Mouse (Mus musculus) C2C12 (cell line): Measurements from ENCODE around the gene Rnf166. TPM values are rescaled to one million over a fixed set of nuclear protein-coding genes. Genes with fewer than 3 reads are reported as not detected.

ENCODE experiments used
- H3K27me3 ChIP-seq: one replicate; pipeline ENCODE4 v1.6.1; 2011; ENCODE audit not compliant: control insufficient read depth, insufficient read depth, insufficient read length
- H3K36me3 ChIP-seq: one replicate; pipeline ENCODE4 v1.6.1; 2011; ENCODE audit not compliant: control insufficient read depth, insufficient read depth
- H3K4me3 ChIP-seq: one replicate; pipeline ENCODE4 v1.5.1; 2011; ENCODE audit warnings: mild to moderate bottlenecking, control low read depth; ENCODE audit not compliant: poor library complexity, insufficient read depth, severe bottlenecking
- H3K79me2 ChIP-seq: one replicate; pipeline ENCODE4 v1.6.1; 2011; ENCODE audit not compliant: control insufficient read depth, insufficient read depth
- H3K79me3 ChIP-seq: one replicate; pipeline ENCODE4 v1.6.1; 2011; ENCODE audit warnings: low read depth, control low read depth
- H3ac ChIP-seq: one replicate; pipeline ENCODE3; 2011; ENCODE audit warnings: low read depth; ENCODE audit not compliant: control insufficient read depth, insufficient read length
- CEBPB ChIP-seq: IDR thresholded peaks from one replicate; pipeline ENCODE4 v1.6.1; 2011; ENCODE audit warnings: low read depth, mild to moderate bottlenecking, control low read depth, moderate library complexity
- CTCF ChIP-seq: IDR thresholded peaks from one replicate; pipeline ENCODE4 v1.5.1; 2011; ENCODE audit not compliant: control insufficient read depth, insufficient read depth, insufficient read length
- FOSL1 ChIP-seq: IDR thresholded peaks from one replicate; pipeline ENCODE4 v1.8.0; 2011; ENCODE audit warnings: mild to moderate bottlenecking, low read length; ENCODE audit not compliant: poor library complexity, insufficient read depth, severe bottlenecking
- MAX ChIP-seq: IDR thresholded peaks from one replicate; pipeline ENCODE4 v1.6.1; 2011; ENCODE audit warnings: mild to moderate bottlenecking, control low read depth
- MYOD1 ChIP-seq: IDR thresholded peaks from one replicate; pipeline ENCODE4 v1.6.1; 2011; ENCODE audit warnings: low read depth; ENCODE audit not compliant: control insufficient read depth, insufficient read length
- MYOG ChIP-seq: IDR thresholded peaks from one replicate; pipeline ENCODE4 v1.6.1; 2011; ENCODE audit not compliant: control insufficient read depth, insufficient read length; ENCODE audit errors: extremely low read depth
- USF1 ChIP-seq: IDR thresholded peaks from one replicate; pipeline ENCODE4 v1.6.1; 2011; ENCODE audit warnings: low read depth, mild to moderate bottlenecking, control low read depth, moderate library complexity
- polyA plus RNA-seq: library from polyadenylated mRNA; unstranded; fragments of >200 nt; fragmentation: generic; extraction: Trizol; gene quantifications from one replicate; pipeline ENCODE4 v1.2.1, GENCODE M21; 2012; ENCODE audit warnings: missing spikeins

The Rnf166 gene
- polyA plus RNA-seq, 1 experiment, result 22.7 TPM

GRCm38 (mm10) chr8:122444058-122444748 lies 31.7 kb downstream of the Rnf166 start:
- H3ac ChIP-seq, result peak overlapping the region; percentile 44
- H3K79me2 ChIP-seq, result no peaks in the 10 kb centered on the region
- TF ChIP-seq FOSL1 (no peak), CTCF (no peak), MYOD1 (no peak), CEBPB (no peak), MYOG (no peak), USF1 (no peak), MAX (no peak)
- H3K4me3 ChIP-seq, result peak overlapping the region; percentile 32
- H3K79me3 ChIP-seq, result no peaks in the 10 kb centered on the region
- no peaks in the 10 kb centered on the region for H3K36me3 ChIP-seq
- peaks cover 7% of the 10 kb centered on the region for H3K27me3 ChIP-seq

- Histone ChIP-seq H3K79me2 (no peaks in the 10 kb centered on the region), H3ac (peak within 1 kb of the TSS; percentile 80), H3K27me3 (no peaks in the 10 kb centered on the region), H3K36me3 (no peaks in the 10 kb centered on the region), H3K4me3 (peak within 1 kb of the TSS; percentile 56), H3K79me3 (no peaks in the 10 kb centered on the region)
- TF ChIP-seq MYOD1 (no peak), MYOG (no peak), USF1 (peak; percentile 18), FOSL1 (no peak), CEBPB (no peak), CTCF (no peak), MAX (peak; percentile 59)
Observed at GRCm38 (mm10) chr8:122443262-122444006, 32.4 kb downstream of the Rnf166 start, which contains the start of gene Mvd. Gene Mvd (minus strand): TSS chr8:122443422.

DNA sequence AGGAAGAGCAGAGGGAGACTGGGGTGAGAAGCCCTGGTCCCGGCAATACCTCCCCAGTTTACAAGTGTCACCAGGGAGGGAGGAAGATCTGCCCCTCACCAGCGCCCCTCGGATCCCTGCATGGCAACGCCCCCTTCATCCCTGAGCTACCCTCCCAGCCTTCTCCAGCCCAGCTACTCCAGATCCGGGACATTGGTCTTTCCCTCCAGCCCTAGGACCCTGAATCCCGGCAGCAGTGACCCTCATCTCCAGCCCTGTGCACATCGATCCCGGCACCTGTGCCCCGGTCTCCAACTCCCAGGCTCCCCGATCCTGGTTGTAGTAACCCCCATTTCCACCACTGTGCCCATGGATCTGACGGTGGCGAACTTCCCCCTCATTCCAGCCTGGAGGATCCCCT lies 33.1 kb downstream of the Rnf166 start:
- Histone ChIP-seq H3K27me3 (no peaks in the 10 kb centered on the region), H3ac (peak overlapping the region; percentile 76), H3K79me3 (no peaks in the 10 kb centered on the region), H3K4me3 (peak overlapping the region; percentile 56), H3K36me3 (no peaks in the 10 kb centered on the region), H3K79me2 (no peaks in the 10 kb centered on the region)
- TF ChIP-seq MYOG (no peak), FOSL1 (no peak), CEBPB (no peak)

DNA sequence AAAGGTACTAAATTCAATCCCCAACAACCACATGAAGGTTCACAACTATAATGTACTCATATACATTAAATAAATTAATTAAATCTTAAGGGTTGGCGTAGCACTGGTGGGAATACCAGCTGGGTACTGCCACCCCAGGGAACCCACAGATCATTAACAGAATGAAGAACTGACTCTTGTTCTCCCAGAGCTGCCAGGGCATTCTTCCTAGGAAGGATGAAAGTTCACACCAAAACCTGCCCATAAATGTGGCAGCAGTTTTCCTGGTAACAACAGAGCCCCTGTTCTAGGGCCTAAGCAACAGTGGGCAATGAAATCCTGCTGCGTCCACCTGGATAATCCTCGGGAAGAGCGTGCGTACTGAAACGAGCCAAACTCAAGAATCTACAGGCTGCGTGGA lies 33.5 kb downstream of the Rnf166 start:
- H3K79me2 ChIP-seq, result no peaks in the 10 kb centered on the region
- no peak for TF ChIP-seq MYOD1
- no peak for TF ChIP-seq CTCF
- TF ChIP-seq CEBPB, result no peak

DNA sequence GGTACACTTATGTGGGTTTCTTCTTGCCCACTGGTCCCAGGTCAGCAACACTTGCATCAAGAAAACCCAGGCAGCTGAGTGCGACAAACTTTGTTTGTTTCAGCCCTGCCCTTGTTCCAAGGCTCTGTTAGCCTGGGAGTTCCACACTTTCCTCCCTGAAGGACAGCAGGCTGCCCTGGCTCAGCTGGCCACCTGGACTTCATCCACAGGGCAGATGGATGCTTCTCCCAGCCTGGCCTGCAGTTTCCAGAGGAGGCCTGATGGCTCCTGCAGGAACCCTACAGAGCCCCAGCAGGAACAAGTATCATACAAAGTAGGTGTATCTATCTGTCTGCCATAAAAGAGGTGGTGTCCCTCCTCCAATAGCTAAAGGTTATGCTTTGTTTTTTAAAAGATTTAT lies 34.5 kb downstream of the Rnf166 start:
- H3ac ChIP-seq, result no peak overlapping the region
- no peaks in the 10 kb centered on the region for H3K36me3 ChIP-seq
- H3K4me3 ChIP-seq, result no peak overlapping the region
- no peaks in the 10 kb centered on the region for H3K79me3 ChIP-seq
- no peaks in the 10 kb centered on the region for H3K79me2 ChIP-seq
- H3K27me3 ChIP-seq, result no peaks in the 10 kb centered on the region
- TF ChIP-seq MYOD1 (no peak), MAX (no peak)

More for the DNA sequence above, 33.5 kb downstream of the Rnf166 start:
- Histone ChIP-seq H3ac (peak overlapping the region; percentile 76), H3K4me3 (peak overlapping the region; percentile 56), H3K36me3 (no peaks in the 10 kb centered on the region), H3K27me3 (no peaks in the 10 kb centered on the region), H3K79me3 (no peaks in the 10 kb centered on the region)

DNA sequence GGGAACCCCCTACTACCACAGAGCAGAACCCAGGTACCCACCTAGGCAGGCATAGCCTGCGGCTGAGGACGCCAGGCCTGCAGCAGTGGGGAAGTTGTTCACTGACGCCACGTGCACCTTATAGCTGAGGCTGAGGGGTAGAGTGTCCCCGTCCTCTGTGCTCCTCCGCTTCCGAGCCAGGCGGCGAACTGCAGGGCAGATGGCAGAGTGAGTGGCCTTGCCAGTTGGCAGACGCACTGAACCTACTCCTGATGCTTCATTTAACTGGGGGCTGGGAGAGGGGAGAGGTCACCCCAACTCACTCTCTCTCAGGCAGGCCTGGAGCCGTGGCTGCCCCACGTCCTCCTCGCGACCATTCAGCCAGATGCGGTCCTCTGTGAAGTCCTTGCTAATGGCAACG lies 36.5 kb downstream of the Rnf166 start:
- Histone ChIP-seq H3K36me3 (no peaks in the 10 kb centered on the region), H3K79me2 (no peaks in the 10 kb centered on the region), H3ac (no peak overlapping the region), H3K27me3 (no peaks in the 10 kb centered on the region), H3K79me3 (no peaks in the 10 kb centered on the region), H3K4me3 (no peak overlapping the region)
- no peak for TF ChIP-seq MYOG
- no peak for TF ChIP-seq CEBPB
- no peak for TF ChIP-seq CTCF
- TF ChIP-seq USF1, result no peak
